In the genomic region with DNA sequence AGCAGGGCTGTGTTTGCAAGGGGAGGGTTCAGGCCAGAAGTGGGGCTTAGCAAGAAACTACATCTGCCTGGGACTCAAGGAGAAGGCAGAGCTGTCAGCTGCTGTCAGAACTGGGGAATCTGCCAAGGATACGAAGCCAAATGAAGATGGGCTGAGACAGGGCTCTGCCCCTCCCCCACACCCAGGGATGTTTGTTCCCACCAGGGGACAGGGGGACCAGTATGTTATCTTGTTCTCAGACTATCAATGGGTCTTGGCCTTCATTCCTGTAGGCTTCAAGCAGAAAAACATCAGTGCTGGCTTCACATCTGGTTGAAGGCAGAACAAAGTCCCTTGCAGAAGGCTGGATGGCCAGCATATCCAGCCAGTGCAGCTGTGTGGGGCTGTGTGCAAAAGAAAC, we compare ENCODE assay signal across 8 mouse cellular contexts. TPM values are rescaled to one million over a fixed set of nuclear protein-coding genes. Genes with fewer than 3 reads are reported as not detected.
DNase-seq lines count a peak whose midpoint lies in the region; ATAC-seq and TF ChIP-seq lines count a peak whose summit lies in the region.

No protein-coding gene starts in this region.

- H3K36me3 ChIP-seq in forebrain, postnatal 0 days (ENCODE audit: insufficient read depth) = no peaks in the 10 kb centered on the region
- H3K36me3 ChIP-seq in forebrain, embryonic 13.5 days (ENCODE audit: poor library complexity, severe bottlenecking) = no peaks in the 10 kb centered on the region
- no peaks in the 10 kb centered on the region for H3K36me3 ChIP-seq in stomach, embryonic 15.5 days

- no peaks in the 10 kb centered on the region for H3K4me1 ChIP-seq in forebrain, postnatal 0 days (ENCODE audit: insufficient read depth)
- peaks cover 7% of the 10 kb centered on the region; the same call in 1 of the 2 replicates for H3K4me1 ChIP-seq in forebrain, embryonic 13.5 days
- H3K4me1 ChIP-seq in stomach, embryonic 15.5 days = peaks cover 19% of the 10 kb centered on the region; the same call in 1 of the 2 replicates

- no peak overlapping the region for H3K4me3 ChIP-seq in forebrain, postnatal 0 days (ENCODE audit: low read depth, low read length)
- no peak overlapping the region for H3K4me3 ChIP-seq in forebrain, embryonic 13.5 days
- H3K4me3 ChIP-seq in stomach, embryonic 15.5 days (replicated peaks) = no peak overlapping the region

- intact Hi-C loops in left cerebral cortex, postnatal 25 days (cut with DNase I) = no loop called here

- 33% methylated on average over 1 of the region's 1 CpGs for WGBS in forebrain, postnatal 0 days
- WGBS in forebrain, embryonic 13.5 days = 38% methylated on average over 1 of the region's 1 CpGs
- 35% methylated on average over 1 of the region's 1 CpGs for WGBS in stomach, embryonic 15.5 days

- no peaks in the 10 kb centered on the region for H3K27me3 ChIP-seq in forebrain, postnatal 0 days (ENCODE audit: insufficient read depth, low read length)
- H3K27me3 ChIP-seq in forebrain, embryonic 13.5 days = no peaks in the 10 kb centered on the region
- no peaks in the 10 kb centered on the region for H3K27me3 ChIP-seq in stomach, embryonic 15.5 days (replicated peaks)

- H3K27ac ChIP-seq in forebrain, postnatal 0 days (ENCODE audit: low read depth, low read length) = no peak overlapping the region
- no peak overlapping the region for H3K27ac ChIP-seq in forebrain, embryonic 13.5 days
- H3K27ac ChIP-seq in stomach, embryonic 15.5 days = peak overlapping the region; percentile 59; the same call in 1 of the 2 replicates

- no peak overlapping the region for H3K9ac ChIP-seq in forebrain, postnatal 0 days
- H3K9ac ChIP-seq in forebrain, embryonic 13.5 days = no peak overlapping the region
- no peak overlapping the region for H3K9ac ChIP-seq in stomach, embryonic 15.5 days

- no peak overlapping the region for H3K4me2 ChIP-seq in forebrain, postnatal 0 days (ENCODE audit: low read depth)
- H3K4me2 ChIP-seq in forebrain, embryonic 13.5 days = no peak overlapping the region
- H3K4me2 ChIP-seq in stomach, embryonic 15.5 days = no peak overlapping the region

- peak; percentile 27 for DNase-seq in forebrain, postnatal 0 days
- DNase-seq in brain, adult 2 months (ENCODE audit: low read depth, low spot score) = peak; percentile 81
- DNase-seq in gastrocnemius, postnatal 4 days (ENCODE audit: low spot score in 2 of 2) = peak; percentile 62 to 84
- peak; percentile 20 to 43 for DNase-seq in left cerebral cortex, postnatal 25 days (ENCODE audit: low spot score in 2 of 2)
- DNase-seq in spleen, postnatal 4 days (ENCODE audit: low spot score in 2 of 2) = no peak
- no peak for DNase-seq in spleen, postnatal 14 days (ENCODE audit: low spot score in 2 of 2)

- peak; percentile 48 for ATAC-seq in forebrain, postnatal 0 days
- no peak for ATAC-seq in forebrain, embryonic 13.5 days
- peak; percentile 15; the same call in 1 of the 2 replicates for ATAC-seq in stomach, embryonic 15.5 days (ENCODE audit: insufficient read depth, low FRiP score, low read depth)

- no peaks in the 10 kb centered on the region for H3K9me3 ChIP-seq in forebrain, postnatal 0 days (ENCODE audit: low read length)
- no peaks in the 10 kb centered on the region for H3K9me3 ChIP-seq in forebrain, embryonic 13.5 days (replicated peaks)
- no peaks in the 10 kb centered on the region for H3K9me3 ChIP-seq in stomach, embryonic 15.5 days

- no peak for TF ChIP-seq CTCF in forebrain, postnatal 0 days (IDR thresholded peaks at IDR 0.05; ENCODE audit: low read depth)

RNA-seq across cellular contexts. Expression of a gene that starts 45.8 kb away (rescaled TPM):
- 18.3 and 32.1 TPM in 2 replicates for total RNA-seq in forebrain, postnatal 0 days (2014; rRNA removed)
- polyA plus RNA-seq in forebrain, postnatal 0 days (2015; fragmentation: Nextera tagmentation; extraction: Ambion mirVana) = 12.5 and 13.4 TPM in 2 replicates
- polyA plus RNA-seq in forebrain, embryonic 13.5 days (2015; fragmentation: Nextera tagmentation; extraction: Ambion mirVana) = 12.0 and 15.6 TPM in 2 replicates
- total RNA-seq in gastrocnemius, postnatal 4 days (2021) = 10 to 100 TPM; 13.1 to 17.0 TPM
- 10 to 100 TPM; 26.6 to 29.5 TPM for total RNA-seq in left cerebral cortex, postnatal 25 days (2021)
- 12.3 and 13.2 TPM in 2 replicates for polyA plus RNA-seq in stomach, embryonic 15.5 days (2015; fragmentation: Nextera tagmentation; extraction: Ambion mirVana)

RNA-seq across cellular contexts. Expression of a gene that starts 50.9 kb away (rescaled TPM):
- total RNA-seq in forebrain, postnatal 0 days (2014; rRNA removed) = 11.1 and 13.2 TPM in 2 replicates
- 16.4 and 16.9 TPM in 2 replicates for polyA plus RNA-seq in forebrain, postnatal 0 days (2015; fragmentation: Nextera tagmentation; extraction: Ambion mirVana)
- 6.3 and 6.8 TPM in 2 replicates for polyA plus RNA-seq in forebrain, embryonic 13.5 days (2015; fragmentation: Nextera tagmentation; extraction: Ambion mirVana)
- total RNA-seq in gastrocnemius, postnatal 4 days (2021) = 100 to 1,000 TPM in 1 of 2 experiments, 10 to 100 TPM in 1; 97.0 to 102 TPM
- 1 to 10 TPM; 6.4 to 7.4 TPM for total RNA-seq in left cerebral cortex, postnatal 25 days (2021)
- 54.7 and 54.9 TPM in 2 replicates for polyA plus RNA-seq in stomach, embryonic 15.5 days (2015; fragmentation: Nextera tagmentation; extraction: Ambion mirVana)

RNA-seq across cellular contexts. Expression of a gene that starts 53.8 kb away (rescaled TPM):
- total RNA-seq in forebrain, postnatal 0 days (2014; rRNA removed) = 10.6 and 12.3 TPM in 2 replicates
- polyA plus RNA-seq in forebrain, postnatal 0 days (2015; fragmentation: Nextera tagmentation; extraction: Ambion mirVana) = 2.7 and 3.5 TPM in 2 replicates
- 7.3 and 9.1 TPM in 2 replicates for polyA plus RNA-seq in forebrain, embryonic 13.5 days (2015; fragmentation: Nextera tagmentation; extraction: Ambion mirVana)
- 1 to 10 TPM; 4.2 to 4.9 TPM for total RNA-seq in gastrocnemius, postnatal 4 days (2021)
- 1 to 10 TPM; 7.6 to 8.7 TPM for total RNA-seq in left cerebral cortex, postnatal 25 days (2021)
- polyA plus RNA-seq in stomach, embryonic 15.5 days (2015; fragmentation: Nextera tagmentation; extraction: Ambion mirVana) = 7.4 and 7.7 TPM in 2 replicates

Comparison
In these comparisons a context has a peak if more than half of its experiments do, and no peak if none do; other contexts are left out.
1. DNase-seq: peak in forebrain, postnatal 0 days (single experiment), brain, adult 2 months (single experiment), gastrocnemius, postnatal 4 days (2 of 2) and left cerebral cortex, postnatal 25 days (2 of 2); none in spleen, postnatal 4 days (0 of 2) and spleen, postnatal 14 days (0 of 2).